Mouse (Mus musculus): ENCODE measurements around the gene Rfng. TPM values are rescaled to one million over a fixed set of nuclear protein-coding genes. Genes with fewer than 3 reads are reported as not detected.
A peak's percentile ranks its signal among the peaks of the same experiment; 100 is the strongest.
"Not testable (repeated sequence)": the region's sequence is repeated elsewhere in the genome, so short reads cannot be mapped to it uniquely, and the experiment has no call there.

Gene Rfng
- polyA plus RNA-seq (2015; fragmentation: Nextera tagmentation; extraction: Ambion mirVana): 52.2 and 52.4 TPM in 2 replicates

GRCm38 (mm10) chr11:120784064-120784791 lies at the start of gene Rfng, which contains the start of gene Gps1:
Gene Rfng, minus strand, starts transcription at chr11:120784207.
Gene Gps1, plus strand, starts transcription at chr11:120784272.
- no peaks in the 10 kb centered on the region for H3K27me3 ChIP-seq
- H3K36me3 ChIP-seq: peaks cover 61% of the 10 kb centered on the region

DNA sequence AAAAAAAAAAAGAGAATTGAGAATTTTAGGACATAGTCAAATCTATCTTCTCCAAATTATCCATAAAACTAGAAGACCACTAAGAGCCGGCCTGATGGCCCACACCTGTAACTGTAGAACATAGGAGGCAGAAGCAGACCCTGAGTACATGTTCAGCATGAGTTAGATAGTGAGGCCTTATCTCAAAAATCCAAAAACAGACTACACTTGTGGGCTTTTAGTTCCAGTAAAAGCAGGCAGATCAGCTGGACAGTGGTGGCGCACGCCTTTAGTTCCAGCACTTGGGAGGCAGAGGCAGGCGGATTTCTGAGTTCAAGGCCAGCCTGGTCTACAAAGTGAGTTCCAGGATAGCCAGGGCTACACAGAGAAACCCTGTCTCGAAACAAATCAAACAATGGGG lies 49.0 kb upstream of the Rfng start:
- not testable (repeated sequence) for H3K4me1 ChIP-seq; H3K4me3 ChIP-seq; ATAC-seq (ENCODE audit: insufficient number of reproducible peaks, insufficient read depth, low FRiP score, low TSS enrichment, low read depth); H3K36me3 ChIP-seq; H3K4me2 ChIP-seq; H3K9ac ChIP-seq; H3K9me3 ChIP-seq; H3K27me3 ChIP-seq
- 93% methylated on average over 5 of the region's 5 CpGs for WGBS
- peak overlapping the region; percentile 55; the same call in 1 of the 2 replicates for H3K27ac ChIP-seq

More at GRCm38 (mm10) chr11:120784064-120784791, at the start of gene Rfng, which contains the start of gene Gps1:
- ATAC-seq (ENCODE audit: insufficient number of reproducible peaks, insufficient read depth, low FRiP score, low TSS enrichment, low read depth): peak; percentile 78; the same call in 1 of the 2 replicates
- Histone ChIP-seq H3K4me2 (peak within 1 kb of the TSS; percentile 96), H3K9ac (peak within 1 kb of the TSS; percentile 95), H3K27ac (peak within 1 kb of the TSS; percentile 81), H3K9me3 (no peaks in the 10 kb centered on the region), H3K4me1 (peaks cover 27% of the 10 kb centered on the region), H3K4me3 (peak within 1 kb of the TSS; percentile 95)
- WGBS: under 1% methylated on average over 97 of the region's 107 CpGs

GRCm38 (mm10) chr11:120831659-120832440 lies 47.8 kb upstream of the Rfng start:
- no peaks in the 10 kb centered on the region for H3K9me3 ChIP-seq

GRCm38 (mm10) chr11:120830686-120831085 lies 46.7 kb upstream of the Rfng start:
- H3K4me3 ChIP-seq: no peak overlapping the region
- peaks cover 15% of the 10 kb centered on the region for H3K36me3 ChIP-seq
- WGBS: 62% methylated on average over 12 of the region's 12 CpGs
- H3K9ac ChIP-seq: no peak overlapping the region
- no peak overlapping the region for H3K4me2 ChIP-seq
- ATAC-seq (ENCODE audit: insufficient number of reproducible peaks, insufficient read depth, low FRiP score, low TSS enrichment, low read depth): no peak
- H3K4me1 ChIP-seq: peaks cover 10% of the 10 kb centered on the region
- H3K9me3 ChIP-seq: no peaks in the 10 kb centered on the region
- no peaks in the 10 kb centered on the region for H3K27me3 ChIP-seq
- H3K27ac ChIP-seq: no peak overlapping the region

More at GRCm38 (mm10) chr11:120831659-120832440, 47.8 kb upstream of the Rfng start:
- peaks cover 6% of the 10 kb centered on the region; the same call in 1 of the 2 replicates for H3K36me3 ChIP-seq
- no peak overlapping the region for H3K9ac ChIP-seq
- no peaks in the 10 kb centered on the region for H3K27me3 ChIP-seq
- 80% methylated on average over 3 of the region's 3 CpGs for WGBS
- H3K27ac ChIP-seq: no peak overlapping the region
- H3K4me1 ChIP-seq: peaks cover 7% of the 10 kb centered on the region; the same call in 1 of the 2 replicates
- no peak for ATAC-seq (ENCODE audit: insufficient number of reproducible peaks, insufficient read depth, low FRiP score, low TSS enrichment, low read depth)
- no peak overlapping the region for H3K4me3 ChIP-seq
- H3K4me2 ChIP-seq: no peak overlapping the region

- ATAC-seq (ENCODE audit: insufficient number of reproducible peaks, insufficient read depth, low FRiP score, low TSS enrichment, low read depth): no peak
- Histone ChIP-seq H3K27me3 (no peaks in the 10 kb centered on the region), H3K27ac (no peak overlapping the region), H3K36me3 (peaks cover 15% of the 10 kb centered on the region), H3K9ac (0 out of 2 replicates have a peak overlapping the region, but pooled peaks have one; percentile 21), H3K4me2 (no peak overlapping the region), H3K4me1 (peaks cover 17% of the 10 kb centered on the region), H3K9me3 (no peaks in the 10 kb centered on the region), H3K4me3 (no peak overlapping the region)
- 81% methylated on average over 10 of the region's 10 CpGs for WGBS
Observed at GRCm38 (mm10) chr11:120829757-120830532, 45.9 kb upstream of the Rfng start.

DNA sequence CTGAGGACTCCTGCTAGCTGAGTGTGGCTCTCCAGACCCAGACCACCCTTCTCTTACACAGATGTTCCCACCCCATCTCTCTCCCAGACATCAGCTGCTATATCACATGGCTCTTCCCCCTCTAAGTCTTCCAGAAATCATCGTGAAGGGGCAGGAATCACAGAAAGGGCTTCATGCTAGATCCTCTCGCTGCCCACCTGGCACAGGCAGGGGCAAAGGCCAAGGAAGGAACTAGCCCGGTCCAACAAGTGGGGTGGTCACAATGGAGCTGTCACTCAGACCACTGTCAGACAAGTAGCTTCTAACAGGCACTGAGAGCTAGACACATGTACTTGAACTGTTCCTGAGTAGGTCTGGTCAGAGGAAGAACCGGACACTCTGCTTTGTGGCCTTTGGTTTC lies 44.4 kb upstream of the Rfng start:
- no peak overlapping the region for H3K4me2 ChIP-seq
- H3K9ac ChIP-seq: peak overlapping the region; percentile 16; the same call in 1 of the 2 replicates
- H3K36me3 ChIP-seq: peaks cover 15% of the 10 kb centered on the region
- H3K27me3 ChIP-seq: no peaks in the 10 kb centered on the region
- H3K4me1 ChIP-seq: peaks cover 12% of the 10 kb centered on the region
- no peaks in the 10 kb centered on the region for H3K9me3 ChIP-seq
- WGBS: 82% methylated on average over 4 of the region's 4 CpGs
- H3K4me3 ChIP-seq: no peak overlapping the region
- no peak overlapping the region for H3K27ac ChIP-seq
- ATAC-seq (ENCODE audit: insufficient number of reproducible peaks, insufficient read depth, low FRiP score, low TSS enrichment, low read depth): no peak

GRCm38 (mm10) chr11:120826016-120826953 lies 42.3 kb upstream of the Rfng start:
- H3K4me1 ChIP-seq: peaks cover 32% of the 10 kb centered on the region
- peak overlapping the region; percentile 96 for H3K27ac ChIP-seq
- H3K9ac ChIP-seq: peak overlapping the region; percentile 95
- no peak for ATAC-seq (ENCODE audit: insufficient number of reproducible peaks, insufficient read depth, low FRiP score, low TSS enrichment, low read depth)
- H3K36me3 ChIP-seq: peaks cover 21% of the 10 kb centered on the region
- H3K4me3 ChIP-seq: no peak overlapping the region
- no peaks in the 10 kb centered on the region for H3K27me3 ChIP-seq
- 89% methylated on average over 8 of the region's 8 CpGs for WGBS
- no peaks in the 10 kb centered on the region for H3K9me3 ChIP-seq
- no peak overlapping the region for H3K4me2 ChIP-seq

GRCm38 (mm10) chr11:120825289-120825863 lies 41.4 kb upstream of the Rfng start:
- ATAC-seq (ENCODE audit: insufficient number of reproducible peaks, insufficient read depth, low FRiP score, low TSS enrichment, low read depth): no peak

GRCm38 (mm10) chr11:120824787-120825288 lies 40.8 kb upstream of the Rfng start:
- Histone ChIP-seq H3K4me1 (peaks cover 40% of the 10 kb centered on the region), H3K4me3 (peak overlapping the region; percentile 89)
- peak; percentile 1; the same call in 1 of the 2 replicates for ATAC-seq (ENCODE audit: insufficient number of reproducible peaks, insufficient read depth, low FRiP score, low TSS enrichment, low read depth)

More at GRCm38 (mm10) chr11:120825289-120825863, 41.4 kb upstream of the Rfng start:
- Histone ChIP-seq H3K27me3 (no peaks in the 10 kb centered on the region), H3K27ac (peak overlapping the region; percentile 96), H3K4me3 (peak overlapping the region; percentile 89), H3K4me1 (peaks cover 40% of the 10 kb centered on the region), H3K9ac (peak overlapping the region; percentile 95), H3K36me3 (peaks cover 30% of the 10 kb centered on the region), H3K9me3 (no peaks in the 10 kb centered on the region), H3K4me2 (peak overlapping the region; percentile 86)
- WGBS: 34% methylated on average over 4 of the region's 4 CpGs

More at GRCm38 (mm10) chr11:120824787-120825288, 40.8 kb upstream of the Rfng start:
- Histone ChIP-seq H3K9me3 (no peaks in the 10 kb centered on the region), H3K36me3 (peaks cover 36% of the 10 kb centered on the region), H3K27me3 (no peaks in the 10 kb centered on the region), H3K27ac (peak overlapping the region; percentile 96), H3K9ac (peak overlapping the region; percentile 95), H3K4me2 (peak overlapping the region; percentile 86)
- WGBS: under 1% methylated on average over 21 of the region's 21 CpGs

Data from embryonic facial prominence, embryonic 13.5 days (tissue).